Mouse (Mus musculus) intestine, embryonic 16.5 days (tissue): ENCODE results near the gene Pcdh10. TPM values are rescaled to one million over a fixed set of nuclear protein-coding genes. Genes with fewer than 3 reads are reported as not detected.

Source experiments
- ATAC-seq: fragments of 200-750 bp; cut with Nextera tagmentation; 2 replicates; pipeline ENCODE4 v1.8.0; 2017; ENCODE audit warnings: moderate TSS enrichment, moderate library complexity
- H3K27ac ChIP-seq: fragments of 300-500 bp; sonication (generic); 2 replicates; pipeline ENCODE4 v1.5.1; 2014; ENCODE audit warnings: mild to moderate bottlenecking, low read length
- H3K27me3 ChIP-seq: fragments of 300-500 bp; sonication (generic); replicated peaks from 2 replicates; pipeline ENCODE4 v1.6.1; 2014; ENCODE audit warnings: low read length, control low read depth, mixed read lengths; ENCODE audit not compliant: control insufficient read depth, insufficient read depth
- H3K36me3 ChIP-seq: fragments of 300-500 bp; sonication (generic); 2 replicates; pipeline ENCODE4 v1.6.1; 2014; ENCODE audit warnings: low read length, control low read depth; ENCODE audit not compliant: control insufficient read depth, insufficient read depth
- H3K4me1 ChIP-seq: fragments of 300-500 bp; sonication (generic); 2 replicates; pipeline ENCODE4 v1.6.1; 2014; ENCODE audit warnings: low read length, control low read depth, mixed read lengths; ENCODE audit not compliant: control insufficient read depth, insufficient read depth
- H3K4me2 ChIP-seq: fragments of 300-500 bp; sonication (generic); 2 replicates; pipeline ENCODE4 v1.6.1; 2014; ENCODE audit warnings: low read depth, low read length, control low read depth
- H3K4me3 ChIP-seq: fragments of 300-500 bp; sonication (generic); 2 replicates; pipeline ENCODE4 v1.5.1; 2014; ENCODE audit warnings: mild to moderate bottlenecking, low read length
- H3K9ac ChIP-seq: fragments of 300-500 bp; sonication (generic); 2 replicates; pipeline ENCODE4 v1.6.1; 2014; ENCODE audit warnings: low read depth, low read length
- H3K9me3 ChIP-seq: fragments of 300-500 bp; sonication (generic); 2 replicates; pipeline ENCODE4 v1.6.1; 2016; ENCODE audit warnings: low read length, control low read depth; ENCODE audit not compliant: control insufficient read depth
- WGBS: fragments of 180-500 bp; shearing (Covaris S2); extraction: QIAGEN DNeasy Blood & Tissue Kit; methylation state at CpG from one replicate; pipeline ENCODE4 v1.1.7; 2014; 5-methylcytosine and 5-hydroxymethylcytosine counted together
- polyA plus RNA-seq: library from polyadenylated mRNA; unstranded; fragments of >200 nt; fragmentation: Nextera tagmentation; extraction: Ambion mirVana; gene quantifications from 2 replicates; pipeline ENCODE4 v1.2.1, GENCODE M21; 2015

The Pcdh10 gene
- polyA plus RNA-seq = 0.49 and 0.50 TPM in 2 replicates

GRCm38 (mm10) chr3:45378145-45378544 is at the start of gene Pcdh10:
Gene Pcdh10, plus strand, starts transcription at chr3:45378398.
- WGBS = under 1% methylated on average over 26 of the region's 26 CpGs
- peaks cover 39% of the 10 kb centered on the region for H3K27me3 ChIP-seq

DNA sequence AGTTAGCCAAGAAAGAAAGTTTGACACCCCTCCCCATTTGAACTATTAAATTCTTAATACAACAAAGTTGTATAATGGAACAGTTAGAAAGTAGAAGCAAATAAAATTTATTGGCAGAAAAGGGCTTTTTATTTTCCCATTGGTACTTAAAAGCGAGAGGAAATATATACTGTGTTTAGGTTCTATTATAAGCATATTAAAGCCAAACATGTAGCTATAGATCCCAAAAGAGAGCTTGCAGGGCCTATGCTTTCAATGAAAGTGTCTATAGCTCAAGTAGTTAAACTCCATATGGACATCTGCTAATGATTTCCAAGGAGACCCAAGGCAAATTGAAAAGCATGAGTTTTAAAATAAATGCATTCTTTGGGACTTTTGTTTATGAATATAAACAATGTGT is 22.3 kb upstream of the Pcdh10 start:
- ATAC-seq = no peak
- whole genome bisulfite sequencing = 88% methylated on average over 1 of the region's 1 CpGs

More at GRCm38 (mm10) chr3:45378145-45378544, at the start of gene Pcdh10:
- Histone ChIP-seq H3K9me3 (no peaks in the 10 kb centered on the region), H3K9ac (peak within 1 kb of the TSS; percentile 60; the same call in 1 of the 2 replicates), H3K27ac (no peak within 1 kb of the TSS), H3K36me3 (no peaks in the 10 kb centered on the region), H3K4me1 (peaks cover 29% of the 10 kb centered on the region), H3K4me3 (peak within 1 kb of the TSS; percentile 60), H3K4me2 (peak within 1 kb of the TSS; percentile 99)
- peak; percentile 93 for ATAC-seq

DNA sequence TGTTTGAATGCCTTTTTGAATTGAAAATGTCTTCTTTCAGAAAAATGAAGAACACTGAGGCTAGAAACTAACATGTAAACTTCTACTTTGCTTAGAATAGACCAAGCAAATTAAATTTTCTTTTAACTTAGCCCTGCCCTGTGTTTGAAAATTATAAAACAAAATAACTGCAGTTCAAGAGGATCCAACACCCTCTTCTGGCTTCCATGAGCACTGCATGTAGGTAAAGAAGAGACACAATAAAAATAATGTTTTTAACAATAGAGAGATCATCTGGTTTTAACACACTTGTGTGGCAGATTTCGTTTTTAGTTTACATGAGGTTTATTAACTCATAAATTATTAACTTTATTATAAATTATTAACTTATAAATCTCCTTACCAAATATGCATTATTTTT is 9.2 kb upstream of the Pcdh10 start:
- WGBS = 50% methylated on average over 1 of the region's 1 CpGs
- no peak overlapping the region for H3K9ac ChIP-seq
- ATAC-seq = no peak
- no peaks in the 10 kb centered on the region for H3K27me3 ChIP-seq
- no peaks in the 10 kb centered on the region for H3K36me3 ChIP-seq
- no peak overlapping the region for H3K4me2 ChIP-seq
- H3K27ac ChIP-seq = no peak overlapping the region
- H3K4me3 ChIP-seq = no peak overlapping the region
- H3K4me1 ChIP-seq = no peaks in the 10 kb centered on the region
- H3K9me3 ChIP-seq = no peaks in the 10 kb centered on the region

More for the DNA sequence above, 22.3 kb upstream of the Pcdh10 start:
- no peak overlapping the region for H3K9ac ChIP-seq
- H3K4me3 ChIP-seq = no peak overlapping the region
- H3K36me3 ChIP-seq = no peaks in the 10 kb centered on the region
- H3K9me3 ChIP-seq = no peaks in the 10 kb centered on the region
- H3K27me3 ChIP-seq = no peaks in the 10 kb centered on the region
- no peak overlapping the region for H3K27ac ChIP-seq
- H3K4me1 ChIP-seq = no peaks in the 10 kb centered on the region
- H3K4me2 ChIP-seq = no peak overlapping the region

DNA sequence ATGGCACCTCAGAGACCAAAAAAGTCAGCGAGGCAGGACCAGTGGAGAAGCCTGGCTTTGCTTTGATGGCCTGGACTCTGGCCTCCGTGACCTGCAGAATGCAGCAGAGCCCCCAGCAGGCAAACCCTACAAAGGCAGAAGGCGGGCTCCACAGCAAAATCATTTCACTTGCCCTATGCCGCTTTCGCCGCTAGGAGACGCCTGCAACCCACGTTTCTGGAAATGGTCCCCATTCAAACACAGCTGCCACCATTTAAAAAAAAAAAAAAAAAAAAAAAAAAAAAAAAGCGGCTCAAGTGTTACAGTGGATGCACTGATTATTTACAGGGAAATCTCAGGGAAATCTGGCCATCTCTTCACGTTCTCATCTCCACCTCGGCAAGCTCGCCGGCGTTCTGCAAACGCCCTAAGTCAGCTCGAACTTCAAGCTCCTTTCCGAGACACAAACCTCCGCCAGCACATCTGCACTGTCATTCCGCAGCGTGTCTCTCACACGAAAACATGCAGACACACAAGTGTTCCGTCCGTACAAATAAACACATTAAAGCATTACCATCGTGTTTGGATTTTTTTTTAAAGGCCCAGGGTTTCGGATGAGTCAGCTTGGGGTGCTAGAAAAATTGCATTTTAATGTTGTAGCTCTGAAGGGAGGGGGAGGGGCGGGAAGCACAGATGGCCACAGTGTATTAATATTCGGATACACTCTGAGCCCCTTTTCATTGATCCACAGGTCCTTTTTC is 2.3 kb upstream of the Pcdh10 start:
- no peaks in the 10 kb centered on the region for H3K36me3 ChIP-seq
- peak overlapping the region; percentile 60 for H3K4me3 ChIP-seq
- peaks cover 28% of the 10 kb centered on the region for H3K27me3 ChIP-seq
- H3K9ac ChIP-seq = 0 out of 2 replicates have a peak overlapping the region, but pooled peaks have one; percentile 60
- H3K4me2 ChIP-seq = peak overlapping the region; percentile 99
- under 1% methylated on average over 27 of the region's 27 CpGs for WGBS
- peak; percentile 29 for ATAC-seq
- H3K9me3 ChIP-seq = no peaks in the 10 kb centered on the region
- H3K4me1 ChIP-seq = peaks cover 23% of the 10 kb centered on the region
- no peak overlapping the region for H3K27ac ChIP-seq

DNA sequence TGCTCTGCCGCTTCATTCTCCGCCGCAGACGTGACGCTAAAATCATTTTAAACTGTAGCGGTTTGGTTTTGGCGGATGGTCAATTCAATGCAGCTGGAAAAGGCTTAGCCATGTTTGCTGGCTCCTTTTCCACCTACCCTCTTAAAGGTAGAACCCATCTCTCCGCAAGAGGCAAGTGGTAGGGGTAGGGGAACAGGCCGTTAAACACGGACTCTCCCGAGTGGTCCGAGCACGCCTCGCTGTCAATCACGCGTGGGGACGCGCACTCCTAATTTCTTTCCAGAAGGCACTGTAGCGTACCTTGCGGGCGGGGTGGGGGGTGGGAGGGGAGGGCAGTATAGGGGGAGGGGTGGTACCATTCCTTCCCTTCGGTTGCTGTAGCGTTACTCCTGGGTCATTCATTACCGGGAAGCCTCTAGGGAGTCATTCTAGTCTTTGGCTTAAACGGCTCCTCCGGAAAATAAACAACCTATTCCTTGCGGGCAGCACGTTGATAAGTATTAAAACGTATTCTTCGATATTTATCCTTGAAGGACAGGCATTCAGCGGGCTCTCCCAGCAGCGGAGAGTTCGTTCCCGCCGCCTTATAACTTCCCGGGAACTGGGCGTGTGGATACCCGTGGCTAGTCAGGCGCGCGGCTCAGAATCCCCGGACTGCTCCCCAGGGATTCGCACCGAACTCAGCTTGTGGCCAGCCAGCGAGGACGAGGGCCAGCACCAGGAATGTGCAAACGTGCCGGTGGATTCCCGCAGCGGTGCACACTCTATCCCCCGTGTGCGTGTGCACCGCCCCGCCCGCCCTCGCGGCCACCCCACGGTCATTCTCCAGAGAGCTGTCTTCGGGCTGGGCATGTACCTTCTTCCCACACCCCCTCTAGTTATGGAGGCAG is 1.5 kb upstream of the Pcdh10 start:
- ATAC-seq = 0 out of 2 replicates have a peak, but pooled peaks have one; percentile 12
- H3K27ac ChIP-seq = no peak overlapping the region
- H3K9ac ChIP-seq = peak overlapping the region; percentile 60
- H3K36me3 ChIP-seq = no peaks in the 10 kb centered on the region
- H3K4me2 ChIP-seq = peak overlapping the region; percentile 99
- under 1% methylated on average over 59 of the region's 59 CpGs for WGBS
- H3K4me1 ChIP-seq = peaks cover 29% of the 10 kb centered on the region
- H3K9me3 ChIP-seq = no peaks in the 10 kb centered on the region
- peaks cover 36% of the 10 kb centered on the region for H3K27me3 ChIP-seq
- peak overlapping the region; percentile 60 for H3K4me3 ChIP-seq

DNA sequence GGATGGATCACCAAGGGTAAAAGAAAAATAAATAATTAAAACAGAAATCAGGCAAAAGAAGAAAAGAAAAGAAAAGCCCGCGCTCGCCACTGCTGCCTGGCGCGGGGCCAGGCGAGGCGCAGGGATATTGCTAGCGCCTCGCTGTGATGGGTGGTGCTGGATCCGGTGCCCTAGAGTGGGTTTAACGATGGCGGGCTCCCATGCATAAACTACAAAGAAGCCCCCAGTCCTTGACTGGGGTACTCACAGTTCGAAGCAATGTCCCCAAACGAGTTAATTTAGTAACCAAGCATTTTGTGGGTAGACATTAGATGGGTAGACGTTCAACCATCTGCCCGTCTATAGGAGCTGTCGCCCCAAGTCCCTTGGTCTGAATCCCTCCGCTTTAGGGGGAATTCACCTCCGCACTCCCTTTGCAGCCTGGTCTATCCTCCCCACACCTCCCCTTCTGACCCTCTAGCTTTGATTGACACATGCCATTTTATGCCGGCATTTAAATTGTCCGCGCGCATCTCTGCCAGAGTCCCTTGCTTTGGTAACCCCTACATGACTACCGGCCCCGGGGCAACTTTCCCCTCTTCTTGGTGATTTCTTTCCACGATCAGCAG is 703 bp upstream of the Pcdh10 start:
- under 1% methylated on average over 26 of the region's 26 CpGs for WGBS
- H3K9ac ChIP-seq = peak overlapping the region; percentile 60; the same call in 1 of the 2 replicates
- no peaks in the 10 kb centered on the region for H3K9me3 ChIP-seq
- H3K27ac ChIP-seq = no peak overlapping the region
- peak overlapping the region; percentile 60 for H3K4me3 ChIP-seq
- no peaks in the 10 kb centered on the region for H3K36me3 ChIP-seq
- peak overlapping the region; percentile 99 for H3K4me2 ChIP-seq
- H3K4me1 ChIP-seq = peaks cover 29% of the 10 kb centered on the region
- peaks cover 37% of the 10 kb centered on the region for H3K27me3 ChIP-seq
- peak; percentile 13 for ATAC-seq

DNA sequence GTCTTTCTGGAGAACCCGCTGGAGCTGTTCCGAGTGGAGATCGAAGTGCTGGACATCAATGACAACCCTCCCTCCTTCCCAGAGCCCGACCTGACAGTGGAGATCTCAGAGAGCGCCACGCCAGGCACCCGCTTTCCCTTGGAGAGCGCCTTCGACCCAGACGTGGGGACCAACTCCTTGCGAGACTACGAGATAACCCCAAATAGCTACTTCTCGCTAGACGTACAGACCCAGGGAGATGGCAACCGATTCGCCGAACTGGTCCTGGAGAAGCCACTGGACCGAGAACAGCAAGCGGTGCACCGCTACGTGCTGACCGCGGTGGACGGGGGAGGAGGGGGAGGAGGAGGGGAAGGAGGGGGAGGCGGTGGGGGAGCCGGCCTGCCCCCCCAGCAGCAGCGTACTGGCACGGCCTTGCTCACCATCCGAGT is 1.4 kb downstream of the Pcdh10 start:
- Histone ChIP-seq H3K4me1 (peaks cover 29% of the 10 kb centered on the region), H3K4me3 (peak overlapping the region; percentile 60), H3K27me3 (peaks cover 39% of the 10 kb centered on the region), H3K27ac (no peak overlapping the region), H3K36me3 (no peaks in the 10 kb centered on the region), H3K9me3 (no peaks in the 10 kb centered on the region), H3K4me2 (peak overlapping the region; percentile 99), H3K9ac (peak overlapping the region; percentile 33; the same call in 1 of the 2 replicates)
- ATAC-seq = no peak
- WGBS = 3% methylated on average over 29 of the region's 29 CpGs

DNA sequence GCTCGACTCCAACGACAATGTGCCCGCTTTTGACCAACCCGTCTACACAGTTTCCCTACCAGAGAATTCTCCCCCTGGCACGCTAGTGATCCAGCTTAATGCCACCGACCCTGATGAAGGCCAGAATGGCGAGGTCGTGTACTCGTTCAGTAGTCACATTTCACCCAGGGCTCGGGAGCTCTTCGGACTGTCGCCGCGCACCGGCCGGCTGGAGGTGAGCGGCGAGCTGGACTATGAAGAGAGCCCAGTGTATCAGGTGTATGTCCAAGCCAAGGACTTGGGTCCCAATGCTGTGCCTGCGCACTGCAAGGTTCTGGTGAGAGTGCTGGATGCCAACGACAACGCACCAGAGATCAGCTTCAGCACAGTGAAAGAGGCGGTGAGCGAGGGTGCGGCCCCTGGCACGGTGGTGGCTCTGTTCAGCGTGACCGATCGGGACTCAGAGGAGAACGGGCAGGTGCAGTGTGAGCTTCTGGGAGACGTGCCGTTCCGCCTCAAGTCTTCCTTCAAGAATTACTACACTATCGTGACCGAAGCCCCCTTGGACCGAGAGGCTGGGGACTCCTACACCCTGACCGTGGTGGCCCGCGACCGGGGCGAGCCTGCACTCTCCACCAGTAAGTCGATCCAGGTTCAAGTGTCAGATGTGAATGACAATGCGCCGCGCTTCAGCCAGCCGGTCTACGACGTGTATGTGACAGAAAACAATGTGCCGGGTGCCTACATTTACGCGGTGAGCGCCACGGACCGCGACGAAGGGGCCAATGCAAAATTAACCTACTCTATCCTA is 2.0 kb downstream of the Pcdh10 start:
- Histone ChIP-seq H3K9ac (0 out of 2 replicates have a peak overlapping the region, but pooled peaks have one; percentile 21), H3K4me3 (peak overlapping the region; percentile 60), H3K27ac (no peak overlapping the region), H3K9me3 (no peaks in the 10 kb centered on the region), H3K36me3 (no peaks in the 10 kb centered on the region), H3K27me3 (peaks cover 39% of the 10 kb centered on the region), H3K4me1 (peaks cover 29% of the 10 kb centered on the region), H3K4me2 (peak overlapping the region; percentile 99)
- WGBS = under 1% methylated on average over 55 of the region's 55 CpGs
- ATAC-seq = no peak
